Mouse (Mus musculus) embryonic facial prominence, embryonic 15.5 days (tissue): ENCODE results near the gene Cd63. TPM values are rescaled to one million over a fixed set of nuclear protein-coding genes. Genes with fewer than 3 reads are reported as not detected.
A peak's percentile ranks its signal among the peaks of the same experiment; 100 is the strongest.

Experiments used
- ATAC-seq: fragments of 200-750 bp; cut with Nextera tagmentation; 2 replicates; pipeline ENCODE4 v1.8.0; 2017; ENCODE audit warnings: low read depth, moderate TSS enrichment; ENCODE audit not compliant: insufficient number of reproducible peaks, low FRiP score, low TSS enrichment
- H3K27ac ChIP-seq: fragments of 300-500 bp; sonication (generic); replicated peaks from 2 replicates; pipeline ENCODE4 v1.5.1; 2015; ENCODE audit warnings: mild to moderate bottlenecking, inconsistent platforms
- H3K27me3 ChIP-seq: fragments of 300-500 bp; sonication (generic); 2 replicates; pipeline ENCODE4 v1.6.1; 2015; ENCODE audit warnings: inconsistent platforms
- H3K36me3 ChIP-seq: fragments of 300-500 bp; sonication (generic); 2 replicates; pipeline ENCODE4 v1.6.1; 2015; ENCODE audit warnings: mild to moderate bottlenecking, inconsistent platforms
- H3K4me1 ChIP-seq: fragments of 300-500 bp; sonication (generic); 2 replicates; pipeline ENCODE4 v1.6.1; 2015; ENCODE audit warnings: inconsistent platforms
- H3K4me2 ChIP-seq: fragments of 300-500 bp; sonication (generic); replicated peaks from 2 replicates; pipeline ENCODE4 v1.6.1; 2015; ENCODE audit warnings: mild to moderate bottlenecking, inconsistent platforms
- H3K4me3 ChIP-seq: fragments of 300-500 bp; sonication (generic); replicated peaks from 2 replicates; pipeline ENCODE4 v1.5.1; 2015; ENCODE audit warnings: mild to moderate bottlenecking, inconsistent platforms
- H3K9ac ChIP-seq: fragments of 300-500 bp; sonication (generic); 2 replicates; pipeline ENCODE4 v1.6.1; 2015; ENCODE audit warnings: inconsistent platforms
- H3K9me3 ChIP-seq: fragments of 300-500 bp; sonication (generic); replicated peaks from 2 replicates; pipeline ENCODE4 v1.6.1; 2016; ENCODE audit warnings: inconsistent platforms
- WGBS: fragments of 180-500 bp; shearing (Covaris S2); methylation state at CpG from one replicate; pipeline ENCODE4 v1.1.7; 2015; 5-methylcytosine and 5-hydroxymethylcytosine counted together
- polyA plus RNA-seq: library from polyadenylated mRNA; unstranded; fragments of >200 nt; fragmentation: Nextera tagmentation; extraction: Ambion mirVana; gene quantifications from 2 replicates; pipeline ENCODE4 v1.2.1, GENCODE M21; 2015

The Cd63 gene
- 1,010 and 1,093 TPM in 2 replicates for polyA plus RNA-seq

GRCm38 (mm10) chr10:128900698-128901097, at the start of gene Cd63:
Gene Cd63, plus strand, starts transcription at chr10:128900989.
- peaks cover 11% of the 10 kb centered on the region for H3K4me1 ChIP-seq
- H3K36me3 ChIP-seq: no peaks in the 10 kb centered on the region
- no peak within 1 kb of the TSS for H3K4me2 ChIP-seq
- ATAC-seq: no peak
- peaks cover 11% of the 10 kb centered on the region for H3K27me3 ChIP-seq
- no peak within 1 kb of the TSS for H3K9ac ChIP-seq
- H3K9me3 ChIP-seq: no peaks in the 10 kb centered on the region
- no peak within 1 kb of the TSS for H3K27ac ChIP-seq
- WGBS: 78% methylated on average over 3 of the region's 3 CpGs
- H3K4me3 ChIP-seq: no peak within 1 kb of the TSS

DNA sequence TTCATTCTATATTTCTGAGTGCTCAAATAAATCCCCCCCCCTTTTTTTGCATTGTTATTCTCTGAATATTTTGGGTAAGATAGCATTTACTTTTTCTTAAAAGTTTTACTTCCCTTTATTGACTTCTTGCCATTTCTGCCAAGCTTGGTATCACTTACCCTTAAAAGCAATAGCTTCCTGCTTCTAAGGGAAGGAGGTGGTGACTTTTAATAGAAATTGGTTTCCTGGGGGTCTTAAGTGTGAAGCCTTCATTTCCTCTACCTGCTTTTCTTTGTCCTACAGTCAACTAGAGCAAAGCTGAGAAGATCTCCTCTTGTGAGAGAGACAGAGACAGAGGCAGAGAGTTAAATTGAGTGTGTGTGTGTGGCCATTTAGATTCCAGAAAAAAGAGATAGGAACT, 39.6 kb upstream of the Cd63 start:
- Histone ChIP-seq H3K9ac (no peak overlapping the region), H3K4me1 (no peaks in the 10 kb centered on the region), H3K27me3 (no peaks in the 10 kb centered on the region), H3K36me3 (peaks cover 32% of the 10 kb centered on the region), H3K4me2 (no peak overlapping the region), H3K27ac (no peak overlapping the region), H3K9me3 (no peaks in the 10 kb centered on the region), H3K4me3 (no peak overlapping the region)
- ATAC-seq: no peak

GRCm38 (mm10) chr10:128866042-128866441, 34.7 kb upstream of the Cd63 start:
- H3K4me3 ChIP-seq: no peak overlapping the region
- H3K4me2 ChIP-seq: no peak overlapping the region
- whole genome bisulfite sequencing: 86% methylated on average over 3 of the region's 3 CpGs
- peaks cover 31% of the 10 kb centered on the region for H3K36me3 ChIP-seq
- no peak overlapping the region for H3K27ac ChIP-seq
- H3K9me3 ChIP-seq: no peaks in the 10 kb centered on the region
- no peaks in the 10 kb centered on the region for H3K4me1 ChIP-seq
- ATAC-seq: no peak
- no peaks in the 10 kb centered on the region for H3K27me3 ChIP-seq
- no peak overlapping the region for H3K9ac ChIP-seq

DNA sequence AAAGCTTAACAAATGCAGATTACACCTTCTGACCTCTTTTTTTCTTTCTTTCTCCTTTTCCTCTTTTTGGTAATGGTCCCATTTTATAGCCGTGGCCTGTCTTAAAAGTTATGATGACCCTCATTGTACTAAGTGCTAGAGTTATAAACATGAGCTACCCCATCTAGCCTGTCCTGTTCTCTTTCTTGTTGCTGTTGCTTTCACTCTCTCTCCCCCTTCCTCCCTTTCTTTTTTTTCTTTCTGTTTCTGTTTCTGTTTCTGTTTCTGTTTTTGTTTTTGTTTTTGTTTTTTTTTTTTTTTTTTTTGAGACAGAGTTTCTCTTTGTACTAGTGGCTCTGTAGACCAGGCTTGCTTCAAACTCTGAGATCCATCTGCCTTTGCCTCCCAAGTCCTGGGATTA, 34.3 kb upstream of the Cd63 start:
- no peak overlapping the region for H3K27ac ChIP-seq
- no peaks in the 10 kb centered on the region for H3K9me3 ChIP-seq
- no peak overlapping the region for H3K4me2 ChIP-seq
- no peaks in the 10 kb centered on the region for H3K4me1 ChIP-seq
- no peak overlapping the region for H3K9ac ChIP-seq
- ATAC-seq: no peak
- no peaks in the 10 kb centered on the region for H3K27me3 ChIP-seq
- H3K4me3 ChIP-seq: no peak overlapping the region
- H3K36me3 ChIP-seq: peaks cover 34% of the 10 kb centered on the region
- 96% methylated on average over 1 of the region's 1 CpGs for WGBS

GRCm38 (mm10) chr10:128870341-128870740, 30.4 kb upstream of the Cd63 start:
- H3K9me3 ChIP-seq: no peaks in the 10 kb centered on the region
- peaks cover 57% of the 10 kb centered on the region for H3K36me3 ChIP-seq

DNA sequence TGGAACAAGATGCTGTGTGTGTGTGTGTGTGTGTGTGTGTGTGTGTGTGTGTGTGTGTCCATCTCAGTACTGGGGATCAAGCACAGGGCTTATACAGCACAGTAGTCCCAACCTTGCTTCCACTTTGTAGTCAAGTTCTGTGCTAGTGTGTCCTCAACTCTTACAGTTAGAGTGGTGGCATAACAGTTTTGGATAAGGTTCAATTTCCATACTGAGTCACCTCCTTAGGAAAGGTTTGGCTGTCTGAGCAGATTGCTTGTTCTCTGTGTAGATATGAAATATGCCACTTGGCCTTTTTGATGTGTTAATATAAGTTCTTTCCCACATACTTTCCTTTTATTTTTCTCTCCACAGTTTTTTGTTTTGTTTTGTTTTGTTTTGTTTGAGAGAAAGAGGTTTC, 22.5 kb upstream of the Cd63 start:
- H3K4me3 ChIP-seq: no peak overlapping the region
- H3K4me1 ChIP-seq: no peaks in the 10 kb centered on the region
- H3K36me3 ChIP-seq: peaks cover 50% of the 10 kb centered on the region
- ATAC-seq: no peak
- no peak overlapping the region for H3K4me2 ChIP-seq
- H3K9ac ChIP-seq: no peak overlapping the region
- H3K27me3 ChIP-seq: no peaks in the 10 kb centered on the region
- H3K27ac ChIP-seq: no peak overlapping the region
- no peaks in the 10 kb centered on the region for H3K9me3 ChIP-seq

More at GRCm38 (mm10) chr10:128870341-128870740, 30.4 kb upstream of the Cd63 start:
- ATAC-seq: no peak
- Histone ChIP-seq H3K4me1 (no peaks in the 10 kb centered on the region), H3K4me2 (no peak overlapping the region), H3K4me3 (no peak overlapping the region), H3K27me3 (no peaks in the 10 kb centered on the region), H3K27ac (no peak overlapping the region), H3K9ac (no peak overlapping the region)
- 82% methylated on average over 3 of the region's 3 CpGs for WGBS

DNA sequence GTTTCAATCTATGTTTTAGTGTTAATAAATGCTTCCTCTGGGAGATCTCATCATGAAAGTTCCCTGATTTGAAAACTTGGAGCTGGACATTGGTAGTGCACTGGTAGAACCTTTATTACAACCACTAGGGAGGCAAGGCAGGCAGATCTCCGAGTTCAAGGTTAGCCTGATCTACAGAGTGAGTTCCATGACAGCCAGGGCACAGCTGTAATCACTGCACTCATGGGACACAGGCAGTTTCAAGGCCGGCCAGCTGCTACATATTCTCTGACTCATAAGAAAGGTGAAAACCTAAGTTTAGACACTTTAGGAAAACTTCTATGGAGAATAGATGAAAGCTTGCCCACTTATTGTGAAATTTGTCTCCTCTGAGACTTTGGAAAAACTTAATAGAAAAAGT, 22.0 kb upstream of the Cd63 start:
- ATAC-seq: no peak

DNA sequence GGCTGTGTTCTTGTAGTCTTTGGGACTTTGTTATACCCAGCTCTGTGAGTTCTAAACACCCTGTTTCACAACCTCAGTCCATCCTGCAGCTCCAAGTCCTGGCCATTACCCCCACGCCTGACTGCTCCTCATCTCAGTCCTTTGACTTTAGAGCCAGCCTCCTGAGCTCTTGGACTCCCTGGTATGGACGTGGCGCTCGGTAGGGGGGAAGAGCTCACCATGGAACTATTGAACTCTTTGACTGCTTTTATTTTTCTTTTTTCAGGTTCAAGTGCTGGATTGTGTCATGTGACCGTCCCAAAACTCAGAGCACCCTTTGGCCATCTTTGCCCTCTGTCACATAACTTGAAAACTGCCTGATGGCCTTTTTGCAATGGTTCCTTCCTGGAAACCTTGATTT, 18.7 kb upstream of the Cd63 start:
- Histone ChIP-seq H3K36me3 (peaks cover 41% of the 10 kb centered on the region), H3K27me3 (no peaks in the 10 kb centered on the region), H3K9me3 (no peaks in the 10 kb centered on the region), H3K4me2 (no peak overlapping the region), H3K27ac (no peak overlapping the region), H3K4me3 (no peak overlapping the region), H3K4me1 (peaks cover 4% of the 10 kb centered on the region; the same call in 1 of the 2 replicates), H3K9ac (no peak overlapping the region)
- 90% methylated on average over 5 of the region's 5 CpGs for WGBS
- ATAC-seq: no peak

More for the DNA sequence above, 22.0 kb upstream of the Cd63 start:
- WGBS: 86% methylated on average over 2 of the region's 2 CpGs
- no peak overlapping the region for H3K27ac ChIP-seq
- no peak overlapping the region for H3K9ac ChIP-seq
- H3K9me3 ChIP-seq: no peaks in the 10 kb centered on the region
- peaks cover 44% of the 10 kb centered on the region for H3K36me3 ChIP-seq
- no peak overlapping the region for H3K4me2 ChIP-seq
- no peaks in the 10 kb centered on the region for H3K27me3 ChIP-seq
- H3K4me1 ChIP-seq: no peaks in the 10 kb centered on the region
- no peak overlapping the region for H3K4me3 ChIP-seq

GRCm38 (mm10) chr10:128888941-128889827, 11.6 kb upstream of the Cd63 start:
- Histone ChIP-seq H3K4me2 (peak overlapping the region; percentile 86), H3K9ac (no peak overlapping the region), H3K27ac (0 out of 2 replicates have a peak overlapping the region, but pooled peaks have one; percentile 23), H3K4me1 (peaks cover 37% of the 10 kb centered on the region), H3K4me3 (peak overlapping the region; percentile 30), H3K27me3 (no peaks in the 10 kb centered on the region), H3K9me3 (no peaks in the 10 kb centered on the region), H3K36me3 (peaks cover 22% of the 10 kb centered on the region)
- peak; percentile 24 for ATAC-seq
- WGBS: 2% methylated on average over 7 of the region's 7 CpGs

DNA sequence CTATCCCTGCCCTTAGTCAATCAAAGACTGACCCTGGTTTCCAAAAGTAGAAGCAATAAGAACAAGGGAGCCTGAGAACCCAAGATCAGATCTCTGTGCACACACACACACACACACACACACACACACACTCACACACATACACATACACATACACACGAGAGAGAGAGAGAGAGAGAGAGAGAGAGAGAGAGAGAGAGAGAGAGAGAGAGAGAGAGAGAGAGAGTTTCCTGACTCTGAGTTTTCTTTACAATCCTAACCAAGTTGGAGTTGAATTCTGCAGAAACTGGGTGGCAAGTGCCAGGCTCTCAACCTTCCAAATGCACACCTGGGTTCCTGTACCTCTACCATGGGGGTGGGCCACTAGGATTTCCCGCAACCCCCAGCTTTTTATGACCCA, 10.9 kb upstream of the Cd63 start:
- 0 out of 2 replicates have a peak overlapping the region, but pooled peaks have one; percentile 23 for H3K27ac ChIP-seq

GRCm38 (mm10) chr10:128890383-128891295, 10.2 kb upstream of the Cd63 start:
- under 1% methylated on average over 40 of the region's 40 CpGs for WGBS
- Histone ChIP-seq H3K9ac (peak overlapping the region; percentile 72), H3K27ac (peak overlapping the region; percentile 89), H3K36me3 (peaks cover 9% of the 10 kb centered on the region; the same call in 1 of the 2 replicates), H3K4me2 (peak overlapping the region; percentile 86), H3K9me3 (no peaks in the 10 kb centered on the region), H3K27me3 (peaks cover 1% of the 10 kb centered on the region; the same call in 1 of the 2 replicates), H3K4me3 (peak overlapping the region; percentile 77), H3K4me1 (peaks cover 37% of the 10 kb centered on the region)
- ATAC-seq: no peak

More for the DNA sequence above, 10.9 kb upstream of the Cd63 start:
- no peak for ATAC-seq
- Histone ChIP-seq H3K9me3 (no peaks in the 10 kb centered on the region), H3K36me3 (peaks cover 17% of the 10 kb centered on the region), H3K4me1 (peaks cover 37% of the 10 kb centered on the region), H3K4me3 (peak overlapping the region; percentile 77), H3K4me2 (peak overlapping the region; percentile 86), H3K9ac (no peak overlapping the region), H3K27me3 (no peaks in the 10 kb centered on the region)
- WGBS: 38% methylated on average over 1 of the region's 2 CpGs
